Mouse (Mus musculus) embryonic facial prominence, embryonic 12.5 days (tissue): ENCODE measurements around the gene Arhgap42. TPM values are rescaled to one million over a fixed set of nuclear protein-coding genes. Genes with fewer than 3 reads are reported as not detected.

Source experiments
- ATAC-seq: fragments of 200-750 bp; cut with Nextera tagmentation; 2 replicates; pipeline ENCODE4 v1.8.0; 2017; ENCODE audit not compliant: insufficient number of reproducible peaks, insufficient read depth, low FRiP score, low TSS enrichment
- H3K27ac ChIP-seq: fragments of 300-500 bp; sonication (generic); 2 replicates; pipeline ENCODE4 v1.5.1; 2016; ENCODE audit warnings: mild to moderate bottlenecking
- H3K27me3 ChIP-seq: fragments of 300-500 bp; sonication (generic); 2 replicates; pipeline ENCODE4 v1.6.1; 2016; ENCODE audit warnings: mild to moderate bottlenecking, moderate library complexity
- H3K36me3 ChIP-seq: fragments of 300-500 bp; sonication (generic); 2 replicates; pipeline ENCODE4 v1.6.1; 2016; ENCODE audit warnings: mild to moderate bottlenecking
- H3K4me1 ChIP-seq: fragments of 300-500 bp; sonication (generic); 2 replicates; pipeline ENCODE4 v1.6.1; 2016
- H3K4me2 ChIP-seq: fragments of 300-500 bp; sonication (generic); replicated peaks from 2 replicates; pipeline ENCODE4 v1.6.1; 2016; ENCODE audit warnings: mild to moderate bottlenecking, moderate library complexity
- H3K4me3 ChIP-seq: fragments of 300-500 bp; sonication (generic); 2 replicates; pipeline ENCODE4 v1.5.1; 2016; ENCODE audit warnings: mild to moderate bottlenecking
- H3K9ac ChIP-seq: fragments of 300-500 bp; sonication (generic); 2 replicates; pipeline ENCODE4 v1.6.1; 2016; ENCODE audit warnings: mild to moderate bottlenecking, moderate library complexity
- H3K9me3 ChIP-seq: fragments of 300-500 bp; sonication (generic); 2 replicates; pipeline ENCODE4 v1.6.1; 2016; ENCODE audit warnings: mild to moderate bottlenecking, moderate library complexity
- WGBS: fragments of 180-500 bp; shearing (Covaris S2); methylation state at CpG from one replicate; pipeline ENCODE4 v1.1.7; 2016; 5-methylcytosine and 5-hydroxymethylcytosine counted together
- polyA plus RNA-seq: library from polyadenylated mRNA; unstranded; fragments of >200 nt; fragmentation: Nextera tagmentation; extraction: Ambion mirVana; gene quantifications from 2 replicates; pipeline ENCODE4 v1.2.1, GENCODE M21; 2016

Arhgap42 gene
- polyA plus RNA-seq, 1 experiment from 2014 or later: 48.0 TPM

DNA sequence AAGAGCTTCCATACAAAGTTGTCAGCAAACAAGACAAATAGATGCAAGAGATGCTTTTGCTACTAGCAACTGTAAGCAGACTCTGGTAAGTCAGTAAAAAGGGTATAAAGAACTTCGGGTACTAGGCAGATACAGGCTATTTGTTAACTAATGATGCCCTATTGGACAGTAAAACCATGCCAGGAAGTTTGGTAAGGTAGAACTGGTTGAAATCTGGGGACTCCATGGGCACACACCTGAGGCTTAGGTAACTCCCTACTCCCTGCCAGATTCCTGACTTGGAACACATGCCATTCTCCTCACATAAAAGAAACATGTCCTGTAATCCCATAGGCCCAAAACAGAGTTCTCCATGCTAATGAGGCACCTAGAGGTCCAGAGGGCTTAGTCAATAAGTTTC lies 142.1 kb downstream of the Arhgap42 start:
- WGBS: 87% methylated on average over 1 of the region's 1 CpGs
- Histone ChIP-seq H3K9ac (no peak overlapping the region), H3K9me3 (no peaks in the 10 kb centered on the region), H3K36me3 (no peaks in the 10 kb centered on the region), H3K4me2 (no peak overlapping the region), H3K4me1 (peaks cover 2% of the 10 kb centered on the region; the same call in 1 of the 2 replicates), H3K4me3 (no peak overlapping the region), H3K27me3 (no peaks in the 10 kb centered on the region), H3K27ac (no peak overlapping the region)
- no peak for ATAC-seq

DNA sequence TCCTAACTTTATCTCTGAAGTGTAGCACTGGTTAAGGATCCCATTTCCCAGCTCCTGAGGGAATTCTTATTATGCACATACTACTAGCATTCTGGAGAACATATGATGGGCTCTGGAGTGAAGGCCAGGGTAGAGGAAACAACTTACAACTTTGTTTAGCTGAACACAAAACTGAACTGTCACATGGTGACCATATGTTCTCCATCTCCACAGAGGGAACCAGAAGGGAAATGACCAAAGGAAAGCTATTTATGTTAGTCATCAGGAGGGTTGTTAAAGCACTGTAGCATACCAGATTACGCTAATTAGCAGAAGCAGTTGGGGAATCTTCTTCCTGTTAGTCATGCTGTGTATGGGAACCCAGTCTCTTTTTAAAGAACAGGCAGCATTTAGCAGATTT lies 145.8 kb downstream of the Arhgap42 start:
- H3K4me1 ChIP-seq: peaks cover 2% of the 10 kb centered on the region; the same call in 1 of the 2 replicates
- ATAC-seq: no peak
- H3K27ac ChIP-seq: no peak overlapping the region
- no peaks in the 10 kb centered on the region for H3K9me3 ChIP-seq
- no peak overlapping the region for H3K9ac ChIP-seq
- no peaks in the 10 kb centered on the region for H3K36me3 ChIP-seq
- H3K4me2 ChIP-seq: no peak overlapping the region
- H3K4me3 ChIP-seq: no peak overlapping the region
- no peaks in the 10 kb centered on the region for H3K27me3 ChIP-seq
- 40% methylated on average over 1 of the region's 1 CpGs for WGBS

DNA sequence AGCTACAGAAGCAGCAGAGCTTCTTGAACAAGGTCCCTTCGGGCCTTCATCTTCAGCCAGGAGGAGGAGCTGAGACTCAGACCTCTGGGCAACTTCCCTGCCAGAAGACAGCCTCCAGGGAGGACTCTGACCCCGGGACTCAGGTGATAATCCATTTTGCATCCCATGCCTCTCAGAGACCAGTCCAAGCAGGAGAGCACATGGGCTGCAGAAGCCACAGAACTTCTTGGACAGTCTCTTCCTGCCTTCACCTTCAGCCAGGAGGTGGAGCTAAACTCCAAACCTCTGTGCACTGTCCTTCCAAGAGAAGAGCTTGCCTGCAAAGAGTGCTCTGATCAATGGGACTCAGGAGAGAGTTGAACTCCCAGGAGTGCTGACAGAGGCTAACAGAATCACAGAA lies 155.5 kb downstream of the Arhgap42 start:
- no peak overlapping the region for H3K27ac ChIP-seq
- H3K9ac ChIP-seq: no peak overlapping the region
- H3K9me3 ChIP-seq: no peaks in the 10 kb centered on the region
- H3K4me3 ChIP-seq: no peak overlapping the region
- no peaks in the 10 kb centered on the region for H3K27me3 ChIP-seq
- 0 out of 2 replicates have a peak, but pooled peaks have one; percentile 10 for ATAC-seq
- H3K4me2 ChIP-seq: no peak overlapping the region
- H3K4me1 ChIP-seq: 0 out of 2 replicates have a peak, but pooled peaks cover 4% of the 10 kb centered on the region
- WGBS: 80% methylated on average over 2 of the region's 2 CpGs
- H3K36me3 ChIP-seq: no peaks in the 10 kb centered on the region

DNA sequence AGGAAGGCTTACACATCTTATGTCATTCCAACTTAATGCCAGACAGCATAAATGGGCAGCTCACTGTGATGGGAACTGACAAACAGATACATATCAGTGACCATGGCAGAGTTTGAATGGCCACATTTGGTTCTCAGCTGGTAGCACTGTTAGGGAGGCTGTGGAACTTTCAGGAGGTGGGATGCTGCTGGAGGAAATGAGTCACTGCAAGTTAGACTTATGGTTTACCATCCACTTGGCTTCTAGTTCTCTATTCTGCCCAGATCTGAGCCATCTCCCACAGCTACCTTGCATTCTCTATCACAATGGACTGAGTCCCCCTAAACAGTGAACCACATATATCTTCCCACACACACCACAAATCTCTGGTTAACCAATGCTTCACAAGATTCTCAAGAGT lies 186.0 kb downstream of the Arhgap42 start:
- H3K36me3 ChIP-seq: peaks cover 7% of the 10 kb centered on the region
- no peaks in the 10 kb centered on the region for H3K27me3 ChIP-seq
- no peaks in the 10 kb centered on the region for H3K9me3 ChIP-seq
- H3K27ac ChIP-seq: no peak overlapping the region
- no peak for ATAC-seq
- H3K4me1 ChIP-seq: no peaks in the 10 kb centered on the region
- no peak overlapping the region for H3K4me2 ChIP-seq
- H3K4me3 ChIP-seq: no peak overlapping the region
- no peak overlapping the region for H3K9ac ChIP-seq

DNA sequence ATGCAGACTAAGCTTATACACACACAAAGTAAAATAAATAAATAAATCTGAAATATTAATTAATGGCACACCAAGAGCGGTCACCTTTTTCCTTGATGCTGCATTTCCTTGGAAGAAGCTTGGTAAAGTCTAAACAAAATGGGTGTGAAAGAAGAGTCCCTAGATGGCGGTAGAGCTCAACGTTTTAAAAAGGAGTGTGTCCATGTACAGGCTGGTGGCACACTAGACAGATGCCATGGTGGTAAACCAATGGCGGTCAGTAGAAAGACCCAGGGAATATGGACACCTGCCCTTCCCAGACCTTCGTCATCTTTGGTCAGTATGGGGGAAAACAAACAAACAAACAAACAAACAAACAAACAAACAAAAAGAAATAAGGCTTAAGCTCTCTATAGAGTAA lies 187.7 kb downstream of the Arhgap42 start:
- Histone ChIP-seq H3K4me1 (no peaks in the 10 kb centered on the region), H3K9me3 (no peaks in the 10 kb centered on the region), H3K27me3 (no peaks in the 10 kb centered on the region), H3K4me2 (no peak overlapping the region), H3K4me3 (no peak overlapping the region), H3K9ac (no peak overlapping the region), H3K27ac (no peak overlapping the region), H3K36me3 (0 out of 2 replicates have a peak, but pooled peaks cover 2% of the 10 kb centered on the region)
- WGBS: 49% methylated on average over 5 of the region's 5 CpGs
- ATAC-seq: 0 out of 2 replicates have a peak, but pooled peaks have one; percentile 35

DNA sequence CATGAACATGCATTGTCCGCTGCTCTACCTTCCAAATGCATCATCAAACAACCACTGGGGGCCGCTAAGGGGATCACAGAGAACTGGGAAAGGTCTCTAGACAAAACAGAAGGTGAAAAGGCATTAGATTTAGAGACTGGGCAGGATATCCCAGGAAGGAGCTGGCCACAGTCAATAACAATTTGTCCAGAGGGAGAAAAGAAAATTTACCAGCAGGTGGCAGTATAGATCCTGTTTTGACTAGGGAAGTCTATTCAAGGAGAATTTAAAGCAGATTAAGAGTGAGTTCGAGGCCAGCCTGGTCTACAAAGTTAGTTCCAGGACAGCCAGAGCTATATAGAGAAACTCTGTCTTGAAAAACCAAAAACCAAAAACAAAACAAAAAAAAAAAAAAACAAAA lies 189.7 kb downstream of the Arhgap42 start:
- 51% methylated on average over 3 of the region's 3 CpGs for WGBS
- peaks cover 14% of the 10 kb centered on the region; the same call in 1 of the 2 replicates for H3K36me3 ChIP-seq
- H3K4me1 ChIP-seq: no peaks in the 10 kb centered on the region
- no peaks in the 10 kb centered on the region for H3K9me3 ChIP-seq
- H3K4me3 ChIP-seq: no peak overlapping the region
- H3K4me2 ChIP-seq: no peak overlapping the region
- H3K9ac ChIP-seq: no peak overlapping the region
- no peak overlapping the region for H3K27ac ChIP-seq
- no peaks in the 10 kb centered on the region for H3K27me3 ChIP-seq
- no peak for ATAC-seq

DNA sequence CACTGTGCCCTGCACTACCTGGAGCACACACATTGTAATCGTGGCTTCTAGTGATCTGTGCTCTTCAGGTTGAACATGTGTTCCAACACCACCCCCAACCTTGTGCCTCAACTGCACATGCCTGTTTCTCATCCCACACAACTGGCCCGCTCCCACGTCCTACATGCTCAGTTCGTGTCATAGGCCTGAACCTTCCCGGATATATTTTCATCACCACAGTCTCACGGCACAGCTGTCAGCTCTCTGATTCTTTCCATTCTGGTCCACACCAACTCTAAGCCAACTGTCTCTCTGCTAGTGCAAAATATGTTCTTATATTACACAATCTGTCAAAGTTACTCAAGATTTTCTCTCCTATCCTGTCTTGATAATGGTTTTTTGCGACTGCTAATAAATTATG lies 197.9 kb downstream of the Arhgap42 start:
- no peak overlapping the region for H3K4me3 ChIP-seq
- H3K9me3 ChIP-seq: no peaks in the 10 kb centered on the region
- no peak overlapping the region for H3K4me2 ChIP-seq
- H3K27ac ChIP-seq: no peak overlapping the region
- H3K27me3 ChIP-seq: no peaks in the 10 kb centered on the region
- peaks cover 11% of the 10 kb centered on the region; the same call in 1 of the 2 replicates for H3K36me3 ChIP-seq
- no peak overlapping the region for H3K9ac ChIP-seq
- 90% methylated on average over 7 of the region's 7 CpGs for WGBS
- H3K4me1 ChIP-seq: no peaks in the 10 kb centered on the region
- no peak for ATAC-seq

DNA sequence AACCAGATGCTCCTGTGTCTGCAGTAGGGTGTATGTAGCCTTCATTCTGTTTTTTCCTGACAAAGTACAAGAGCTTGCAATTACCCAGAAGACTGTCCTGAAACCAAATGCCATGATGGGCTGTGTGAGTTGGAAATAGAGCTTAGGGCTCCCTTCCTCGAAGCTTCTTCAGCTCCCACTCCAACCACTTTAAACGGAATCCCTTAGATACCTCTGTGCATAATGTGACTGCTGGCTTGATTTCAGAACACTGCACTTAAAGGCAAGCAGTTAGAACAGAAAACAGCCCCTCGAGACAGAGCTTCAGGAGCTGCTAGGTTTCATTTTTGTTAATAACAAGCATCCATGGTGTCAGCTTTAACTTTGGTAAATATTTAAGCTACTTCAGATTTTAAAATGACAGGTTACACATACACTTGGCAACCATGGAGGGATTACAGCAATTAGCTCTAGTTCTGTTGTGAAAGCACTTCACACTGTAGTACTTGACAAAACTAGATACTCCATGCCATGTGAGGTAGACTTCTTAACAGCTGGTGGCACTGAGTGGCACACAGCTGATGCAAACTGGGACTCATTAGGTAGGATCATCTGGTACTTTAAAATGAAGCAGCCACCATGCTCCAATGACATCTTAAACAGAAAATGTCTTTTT lies 201.8 kb downstream of the Arhgap42 start:
- H3K4me1 ChIP-seq: no peaks in the 10 kb centered on the region; the same call in 1 of the 2 replicates
- no peak overlapping the region for H3K9ac ChIP-seq
- H3K27me3 ChIP-seq: no peaks in the 10 kb centered on the region
- 79% methylated on average over 3 of the region's 3 CpGs for WGBS
- no peak overlapping the region for H3K4me2 ChIP-seq
- no peak overlapping the region for H3K4me3 ChIP-seq
- ATAC-seq: no peak
- no peak overlapping the region for H3K27ac ChIP-seq
- peaks cover 8% of the 10 kb centered on the region; the same call in 1 of the 2 replicates for H3K36me3 ChIP-seq
- H3K9me3 ChIP-seq: no peaks in the 10 kb centered on the region

DNA sequence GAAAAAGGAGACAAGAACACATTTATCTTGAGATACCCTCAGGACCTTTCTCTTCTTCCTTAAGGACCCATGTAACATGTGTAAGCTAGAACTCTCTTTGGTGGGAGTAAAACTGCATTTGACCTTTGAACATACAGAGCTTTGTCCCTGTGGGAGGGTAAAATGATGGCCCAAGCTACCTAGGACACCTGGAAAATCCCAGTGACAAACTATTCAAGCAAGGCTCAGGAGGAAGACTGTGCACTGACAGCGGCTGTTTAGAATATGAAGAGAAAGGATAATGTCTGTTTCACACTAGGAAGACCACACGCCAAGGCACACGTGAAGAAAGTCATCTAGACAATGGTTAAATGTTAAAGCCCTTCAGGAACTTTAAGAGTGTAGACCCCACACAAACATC lies 211.0 kb downstream of the Arhgap42 start:
- H3K27ac ChIP-seq: no peak overlapping the region
- no peaks in the 10 kb centered on the region for H3K9me3 ChIP-seq
- no peaks in the 10 kb centered on the region for H3K4me1 ChIP-seq
- 85% methylated on average over 3 of the region's 3 CpGs for WGBS
- H3K4me3 ChIP-seq: no peak overlapping the region
- no peaks in the 10 kb centered on the region for H3K27me3 ChIP-seq
- H3K4me2 ChIP-seq: no peak overlapping the region
- no peak for ATAC-seq
- no peak overlapping the region for H3K9ac ChIP-seq
- peaks cover 12% of the 10 kb centered on the region; the same call in 1 of the 2 replicates for H3K36me3 ChIP-seq

DNA sequence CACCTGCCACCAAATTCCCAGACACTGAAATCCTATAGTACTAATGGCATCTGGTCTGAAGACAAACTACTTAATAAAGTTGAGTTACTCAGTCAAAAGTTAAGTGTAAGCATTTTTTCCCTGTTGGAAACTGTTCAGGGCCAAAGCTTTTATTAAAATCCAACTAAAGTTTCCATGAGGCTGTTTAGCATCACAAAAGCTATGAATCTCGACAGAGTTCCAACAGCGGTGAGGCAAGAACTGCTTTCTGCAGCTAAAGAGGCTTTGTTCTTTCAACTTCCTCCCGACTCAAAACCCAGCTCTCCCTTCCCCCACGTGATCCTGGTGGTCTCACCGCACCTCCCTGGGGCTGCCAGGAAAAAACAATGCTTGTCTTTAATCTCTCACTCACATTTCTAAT lies 211.5 kb downstream of the Arhgap42 start:
- Histone ChIP-seq H3K4me3 (no peak overlapping the region), H3K9me3 (no peaks in the 10 kb centered on the region), H3K4me2 (no peak overlapping the region), H3K4me1 (no peaks in the 10 kb centered on the region), H3K9ac (no peak overlapping the region), H3K36me3 (peaks cover 10% of the 10 kb centered on the region; the same call in 1 of the 2 replicates), H3K27me3 (no peaks in the 10 kb centered on the region), H3K27ac (no peak overlapping the region)
- WGBS: 7% methylated on average over 5 of the region's 5 CpGs
- no peak for ATAC-seq

DNA sequence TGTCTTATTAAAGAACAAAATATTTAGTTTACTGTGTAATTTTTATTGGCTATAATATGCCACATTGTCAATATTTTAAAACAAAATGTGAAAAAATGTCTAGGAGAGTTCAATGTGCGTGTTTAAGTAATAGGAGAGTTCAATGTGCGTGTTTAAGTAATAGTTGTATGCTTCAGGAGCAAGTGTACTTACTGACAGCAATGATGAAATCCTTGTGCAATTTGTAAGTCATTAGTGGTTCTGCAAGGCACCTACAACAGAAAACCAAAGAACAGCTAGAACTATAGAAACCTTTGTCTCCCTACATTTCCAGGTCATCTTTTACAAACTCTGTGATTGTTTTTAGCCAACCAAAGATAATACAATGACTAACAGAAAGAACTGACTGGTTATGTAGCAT lies 223.8 kb downstream of the Arhgap42 start:
- no peaks in the 10 kb centered on the region for H3K4me1 ChIP-seq
- H3K36me3 ChIP-seq: peaks cover 31% of the 10 kb centered on the region
- H3K9ac ChIP-seq: no peak overlapping the region
- no peaks in the 10 kb centered on the region for H3K9me3 ChIP-seq
- 95% methylated on average over 2 of the region's 2 CpGs for WGBS
- no peak overlapping the region for H3K4me2 ChIP-seq
- no peak overlapping the region for H3K4me3 ChIP-seq
- no peak for ATAC-seq
- no peaks in the 10 kb centered on the region for H3K27me3 ChIP-seq
- no peak overlapping the region for H3K27ac ChIP-seq

DNA sequence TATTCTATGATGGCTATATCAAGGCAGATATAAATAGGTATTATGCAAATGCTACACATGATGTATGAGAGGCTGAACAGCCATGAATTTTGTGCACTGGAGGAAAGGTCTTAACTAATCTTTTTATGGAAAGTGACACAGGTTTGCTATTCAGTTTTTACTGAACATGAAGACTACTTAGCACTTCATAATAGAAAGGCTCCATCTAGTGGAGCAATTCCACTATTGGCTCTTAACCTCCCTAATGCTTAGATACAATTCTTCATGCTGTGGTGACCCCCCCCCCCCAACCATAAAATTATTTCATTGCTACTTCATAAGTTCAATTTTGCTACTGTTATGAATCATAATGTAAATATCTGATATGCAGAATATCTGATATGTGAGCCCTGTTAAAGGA lies 237.7 kb downstream of the Arhgap42 start:
- no peak overlapping the region for H3K9ac ChIP-seq
- ATAC-seq: no peak
- no peaks in the 10 kb centered on the region for H3K9me3 ChIP-seq
- peaks cover 29% of the 10 kb centered on the region for H3K36me3 ChIP-seq
- H3K27ac ChIP-seq: no peak overlapping the region
- H3K4me2 ChIP-seq: no peak overlapping the region
- H3K4me3 ChIP-seq: no peak overlapping the region
- no peaks in the 10 kb centered on the region for H3K4me1 ChIP-seq
- no peaks in the 10 kb centered on the region for H3K27me3 ChIP-seq
